Mouse (Mus musculus): ENCODE results near the gene Hexa. TPM values are rescaled to one million over a fixed set of nuclear protein-coding genes. Genes with fewer than 3 reads are reported as not detected.
A peak's percentile ranks its signal among the peaks of the same experiment; 100 is the strongest.

Gene Hexa
- total and polyA plus RNA-seq, 2 experiments from 2014 or later = 42.2 to 90.9 TPM

DNA sequence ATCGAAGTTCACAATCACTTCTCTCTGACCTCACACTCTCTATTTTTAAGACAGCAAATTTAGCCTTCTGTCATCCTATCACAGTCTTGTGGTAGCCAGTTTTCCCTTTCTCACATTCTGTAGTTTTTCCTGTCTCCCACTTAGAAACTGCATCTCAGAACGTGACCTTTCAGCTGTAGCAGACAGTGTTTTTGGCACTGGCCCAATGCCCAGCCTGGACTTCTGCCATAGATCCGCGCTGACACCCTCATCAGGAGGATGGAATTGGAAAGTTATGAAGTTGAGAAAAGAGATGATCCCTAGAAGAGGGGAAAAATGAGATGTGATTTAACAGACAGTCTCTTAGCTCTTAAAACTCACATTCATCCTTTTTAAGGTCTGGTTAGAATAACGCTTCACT, 20.4 kb upstream of the Hexa start:
- no peak overlapping the region for H3K4me3 ChIP-seq (ENCODE audit: low read depth, low read length)
- WGBS = 19% methylated on average over 5 of the region's 5 CpGs
- H3K27me3 ChIP-seq (ENCODE audit: control insufficient read depth, insufficient read depth, low read length) = no peaks in the 10 kb centered on the region
- peaks cover 11% of the 10 kb centered on the region; the same call in 1 of the 2 replicates for H3K4me1 ChIP-seq (ENCODE audit: control insufficient read depth, insufficient read depth)
- DNase-seq (ENCODE audit: low spot score) = no peak
- TF ChIP-seq CTCF (IDR thresholded peaks at IDR 0.05; ENCODE audit: low read depth) (no peak), EP300 (IDR thresholded peaks at IDR 0.05; ENCODE audit: low read depth) (no peak)
- H3K9ac ChIP-seq (replicated peaks; ENCODE audit: low read depth, low read length) = no peak overlapping the region
- no peak overlapping the region for H3K27ac ChIP-seq (ENCODE audit: low read depth)
- no peak overlapping the region for H3K4me2 ChIP-seq (ENCODE audit: low read depth, low read length)
- H3K36me3 ChIP-seq (replicated peaks; ENCODE audit: control insufficient read depth, insufficient read depth, low read length) = no peaks in the 10 kb centered on the region
- ATAC-seq (ENCODE audit: insufficient read depth, low read depth) = no peak
- no peaks in the 10 kb centered on the region for H3K9me3 ChIP-seq (replicated peaks; ENCODE audit: control insufficient read depth, low read length)

DNA sequence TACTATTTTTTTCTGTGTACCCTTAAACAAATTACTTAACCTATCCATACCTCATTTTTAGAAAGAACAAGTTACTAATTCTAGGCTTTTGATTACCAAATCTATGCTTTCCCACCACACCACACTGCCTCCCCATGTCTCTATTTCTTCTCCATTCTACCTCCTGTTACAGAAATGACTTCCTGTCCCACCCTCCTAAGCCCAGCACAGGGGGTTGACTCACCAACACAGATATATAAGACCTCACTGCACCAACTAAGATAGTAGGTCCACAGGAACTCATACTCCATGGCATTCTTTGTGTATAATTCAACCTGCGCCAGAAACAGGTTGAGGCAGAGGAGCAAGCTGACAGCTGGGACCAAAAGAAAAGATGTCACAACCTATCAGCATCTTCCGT, 19.9 kb upstream of the Hexa start:
- Histone ChIP-seq H3K9ac (replicated peaks; ENCODE audit: low read depth, low read length) (no peak overlapping the region), H3K4me1 (ENCODE audit: control insufficient read depth, insufficient read depth) (peaks cover 11% of the 10 kb centered on the region; the same call in 1 of the 2 replicates), H3K27me3 (ENCODE audit: control insufficient read depth, insufficient read depth, low read length) (no peaks in the 10 kb centered on the region), H3K36me3 (replicated peaks; ENCODE audit: control insufficient read depth, insufficient read depth, low read length) (no peaks in the 10 kb centered on the region), H3K9me3 (replicated peaks; ENCODE audit: control insufficient read depth, low read length) (no peaks in the 10 kb centered on the region), H3K4me3 (ENCODE audit: low read depth, low read length) (no peak overlapping the region), H3K27ac (ENCODE audit: low read depth) (no peak overlapping the region), H3K4me2 (ENCODE audit: low read depth, low read length) (no peak overlapping the region)
- DNase-seq (ENCODE audit: low spot score) = no peak
- TF ChIP-seq EP300 (IDR thresholded peaks at IDR 0.05; ENCODE audit: low read depth) (no peak), CTCF (IDR thresholded peaks at IDR 0.05; ENCODE audit: low read depth) (no peak)
- no peak for ATAC-seq (ENCODE audit: insufficient read depth, low read depth)
- 80% methylated on average over 2 of the region's 2 CpGs for WGBS

DNA sequence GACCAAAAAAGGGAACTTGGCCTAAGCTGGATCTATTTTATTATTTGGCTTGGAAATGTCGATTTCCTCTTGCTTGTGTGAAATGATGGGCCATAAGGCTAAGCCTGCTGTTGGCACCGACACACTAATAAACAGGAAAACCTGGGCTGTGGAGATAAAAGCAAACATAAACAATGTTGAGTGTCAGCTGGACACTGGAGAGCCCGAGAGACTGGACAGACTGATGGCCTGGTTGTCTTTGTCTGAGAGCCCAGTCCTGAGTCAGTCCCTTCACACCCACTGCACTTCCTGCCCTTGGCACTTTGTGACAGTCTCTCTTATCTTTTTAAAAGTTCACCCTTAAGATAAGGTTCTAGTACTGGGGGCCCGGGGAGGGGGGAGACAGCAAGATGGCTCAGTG, 16.4 kb upstream of the Hexa start:
- no peak overlapping the region for H3K4me2 ChIP-seq (ENCODE audit: low read depth, low read length)
- no peak for TF ChIP-seq CTCF (IDR thresholded peaks at IDR 0.05; ENCODE audit: low read depth)
- TF ChIP-seq EP300 (IDR thresholded peaks at IDR 0.05; ENCODE audit: low read depth) = 0 out of 2 replicates have a peak, but pooled peaks have one; percentile 22

DNA sequence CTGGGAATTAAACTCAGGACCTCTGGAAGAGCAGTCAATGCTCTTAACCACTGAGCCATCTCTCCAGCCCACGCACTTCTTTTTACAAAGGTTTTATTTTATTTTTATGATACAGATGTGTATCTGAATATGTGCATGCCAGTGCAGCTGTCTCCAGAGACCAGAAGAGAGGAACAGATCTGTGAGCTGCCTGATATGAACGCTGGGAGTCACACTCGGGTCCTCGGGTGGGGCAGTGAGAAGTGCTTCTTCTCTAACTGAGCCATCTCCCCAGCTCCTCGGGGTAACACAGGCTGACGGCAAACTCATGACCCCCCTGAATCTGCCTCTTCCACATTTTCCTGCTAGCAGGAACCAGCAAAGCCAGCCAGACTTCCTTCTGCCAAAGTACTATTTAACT, 12.6 kb upstream of the Hexa start:
- DNase-seq (ENCODE audit: low spot score) = no peak
- Histone ChIP-seq H3K9me3 (replicated peaks; ENCODE audit: control insufficient read depth, low read length) (no peaks in the 10 kb centered on the region), H3K4me2 (ENCODE audit: low read depth, low read length) (no peak overlapping the region), H3K36me3 (replicated peaks; ENCODE audit: control insufficient read depth, insufficient read depth, low read length) (no peaks in the 10 kb centered on the region), H3K27ac (ENCODE audit: low read depth) (no peak overlapping the region), H3K27me3 (ENCODE audit: control insufficient read depth, insufficient read depth, low read length) (no peaks in the 10 kb centered on the region), H3K4me3 (ENCODE audit: low read depth, low read length) (no peak overlapping the region), H3K9ac (replicated peaks; ENCODE audit: low read depth, low read length) (no peak overlapping the region), H3K4me1 (ENCODE audit: control insufficient read depth, insufficient read depth) (no peaks in the 10 kb centered on the region)
- TF ChIP-seq CTCF (IDR thresholded peaks at IDR 0.05; ENCODE audit: low read depth) = no peak
- TF ChIP-seq EP300 (IDR thresholded peaks at IDR 0.05; ENCODE audit: low read depth) = no peak
- ATAC-seq (ENCODE audit: insufficient read depth, low read depth) = no peak
- WGBS = 61% methylated on average over 6 of the region's 6 CpGs

More for the DNA sequence above, 16.4 kb upstream of the Hexa start:
- no peaks in the 10 kb centered on the region for H3K36me3 ChIP-seq (replicated peaks; ENCODE audit: control insufficient read depth, insufficient read depth, low read length)
- H3K27me3 ChIP-seq (ENCODE audit: control insufficient read depth, insufficient read depth, low read length) = no peaks in the 10 kb centered on the region
- 0 out of 2 replicates have a peak, but pooled peaks have one; percentile 24 for ATAC-seq (ENCODE audit: insufficient read depth, low read depth)
- H3K9me3 ChIP-seq (replicated peaks; ENCODE audit: control insufficient read depth, low read length) = no peaks in the 10 kb centered on the region
- WGBS = 31% methylated on average over 4 of the region's 4 CpGs
- no peak overlapping the region for H3K4me3 ChIP-seq (ENCODE audit: low read depth, low read length)
- no peak for DNase-seq (ENCODE audit: low spot score)
- H3K9ac ChIP-seq (replicated peaks; ENCODE audit: low read depth, low read length) = no peak overlapping the region
- peaks cover 8% of the 10 kb centered on the region; the same call in 1 of the 2 replicates for H3K4me1 ChIP-seq (ENCODE audit: control insufficient read depth, insufficient read depth)
- no peak overlapping the region for H3K27ac ChIP-seq (ENCODE audit: low read depth)

DNA sequence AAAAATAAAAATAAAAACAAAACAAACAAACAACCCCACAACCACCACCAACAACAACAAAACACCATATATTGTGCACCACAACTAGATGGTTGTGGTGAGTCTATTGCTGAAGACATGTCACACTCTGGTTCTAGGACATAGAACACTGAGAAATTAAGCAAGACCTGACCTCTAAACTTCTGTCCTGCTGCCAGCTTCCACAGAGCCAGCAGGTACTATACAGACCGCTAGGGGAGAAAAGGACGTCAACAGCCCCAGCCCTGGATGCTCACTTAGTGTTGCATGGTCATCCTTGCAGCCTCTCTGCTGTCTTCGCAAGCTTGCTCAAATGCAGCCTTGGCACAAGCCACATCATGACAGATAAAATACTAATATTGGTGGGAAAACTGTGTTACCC, 11.8 kb upstream of the Hexa start:
- TF ChIP-seq EP300 (IDR thresholded peaks at IDR 0.05; ENCODE audit: low read depth) (no peak), CTCF (IDR thresholded peaks at IDR 0.05; ENCODE audit: low read depth) (no peak)
- Histone ChIP-seq H3K9me3 (replicated peaks; ENCODE audit: control insufficient read depth, low read length) (no peaks in the 10 kb centered on the region), H3K4me3 (ENCODE audit: low read depth, low read length) (no peak overlapping the region), H3K27me3 (ENCODE audit: control insufficient read depth, insufficient read depth, low read length) (no peaks in the 10 kb centered on the region), H3K27ac (ENCODE audit: low read depth) (no peak overlapping the region), H3K4me2 (ENCODE audit: low read depth, low read length) (no peak overlapping the region), H3K9ac (replicated peaks; ENCODE audit: low read depth, low read length) (no peak overlapping the region), H3K36me3 (replicated peaks; ENCODE audit: control insufficient read depth, insufficient read depth, low read length) (no peaks in the 10 kb centered on the region), H3K4me1 (ENCODE audit: control insufficient read depth, insufficient read depth) (no peaks in the 10 kb centered on the region)
- 83% methylated on average over 3 of the region's 3 CpGs for WGBS
- ATAC-seq (ENCODE audit: insufficient read depth, low read depth) (no peak), DNase-seq (ENCODE audit: low spot score) (no peak)

DNA sequence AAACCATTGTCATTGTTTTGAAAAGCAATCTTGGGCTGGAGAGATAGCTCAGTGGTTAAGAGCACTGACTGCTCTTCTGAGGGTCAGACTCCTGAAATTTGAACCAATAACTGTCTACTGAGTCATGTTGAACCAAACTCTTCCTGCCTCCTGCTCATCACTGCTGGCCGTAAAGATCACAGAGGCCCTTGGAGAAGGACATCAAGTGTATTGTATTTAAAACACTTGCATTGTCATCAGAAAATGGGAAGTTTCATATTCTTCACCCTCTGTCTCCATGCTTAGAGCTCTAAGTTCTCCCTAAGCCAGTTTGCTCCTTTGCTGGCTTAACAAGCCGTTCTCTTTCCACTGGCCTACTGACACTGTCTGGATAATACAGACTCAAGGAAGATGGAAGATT, 11.1 kb upstream of the Hexa start:
- no peak overlapping the region for H3K4me3 ChIP-seq (ENCODE audit: low read depth, low read length)
- ATAC-seq (ENCODE audit: insufficient read depth, low read depth) (no peak), DNase-seq (ENCODE audit: low spot score) (no peak)
- H3K36me3 ChIP-seq (replicated peaks; ENCODE audit: control insufficient read depth, insufficient read depth, low read length) = no peaks in the 10 kb centered on the region
- no peak overlapping the region for H3K4me2 ChIP-seq (ENCODE audit: low read depth, low read length)
- TF ChIP-seq CTCF (IDR thresholded peaks at IDR 0.05; ENCODE audit: low read depth) = no peak
- TF ChIP-seq EP300 (IDR thresholded peaks at IDR 0.05; ENCODE audit: low read depth) = no peak
- H3K9me3 ChIP-seq (replicated peaks; ENCODE audit: control insufficient read depth, low read length) = no peaks in the 10 kb centered on the region
- H3K27me3 ChIP-seq (ENCODE audit: control insufficient read depth, insufficient read depth, low read length) = no peaks in the 10 kb centered on the region
- H3K4me1 ChIP-seq (ENCODE audit: control insufficient read depth, insufficient read depth) = no peaks in the 10 kb centered on the region
- 81% methylated on average over 2 of the region's 2 CpGs for WGBS
- H3K27ac ChIP-seq (ENCODE audit: low read depth) = no peak overlapping the region
- H3K9ac ChIP-seq (replicated peaks; ENCODE audit: low read depth, low read length) = no peak overlapping the region
